Mouse (Mus musculus): Measurements from ENCODE around the gene Gfra1. TPM values are rescaled to one million over a fixed set of nuclear protein-coding genes. Genes with fewer than 3 reads are reported as not detected.

Gfra1 gene
- polyA plus RNA-seq, 2 experiments, result 19.5 to 19.9 TPM

GRCm38 (mm10) chr19:58383273-58383672, 72.4 kb downstream of the Gfra1 start:
- TF ChIP-seq POLR2A (IDR thresholded peaks at IDR 0.05; ENCODE audit: borderline replicate concordance, extremely low read depth, insufficient read depth, insufficient read length), result no peak
- H3K9ac ChIP-seq (ENCODE audit: low read depth, low read length, severe bottlenecking), result no peak overlapping the region
- no peak for DNase-seq (ENCODE audit: low spot score)
- no peaks in the 10 kb centered on the region for H3K36me3 ChIP-seq (ENCODE audit: control insufficient read depth, insufficient read depth, low read length)
- ATAC-seq (ENCODE audit: low FRiP score, low read depth), result no peak
- no peak overlapping the region for H3K4me2 ChIP-seq (replicated peaks; ENCODE audit: low read depth, low read length, severe bottlenecking)
- no peaks in the 10 kb centered on the region for H3K4me1 ChIP-seq (ENCODE audit: control insufficient read depth, insufficient read depth, low read length)
- H3K27me3 ChIP-seq (ENCODE audit: control insufficient read depth, insufficient read depth, low read length), result no peaks in the 10 kb centered on the region
- no peaks in the 10 kb centered on the region for H3K9me3 ChIP-seq (ENCODE audit: control insufficient read depth, low read length)
- 60% methylated on average over 3 of the region's 3 CpGs for WGBS
- H3K4me3 ChIP-seq (replicated peaks; ENCODE audit: low read length), result no peak overlapping the region
- no peak overlapping the region for H3K27ac ChIP-seq (replicated peaks; ENCODE audit: low read depth, low read length)

GRCm38 (mm10) chr19:58382535-58382934, 73.2 kb downstream of the Gfra1 start:
- no peak for DNase-seq (ENCODE audit: low spot score)
- Histone ChIP-seq H3K27me3 (ENCODE audit: control insufficient read depth, insufficient read depth, low read length) (no peaks in the 10 kb centered on the region), H3K9ac (ENCODE audit: low read depth, low read length, severe bottlenecking) (no peak overlapping the region), H3K4me2 (replicated peaks; ENCODE audit: low read depth, low read length, severe bottlenecking) (no peak overlapping the region), H3K4me3 (replicated peaks; ENCODE audit: low read length) (no peak overlapping the region), H3K4me1 (ENCODE audit: control insufficient read depth, insufficient read depth, low read length) (no peaks in the 10 kb centered on the region), H3K27ac (replicated peaks; ENCODE audit: low read depth, low read length) (no peak overlapping the region), H3K9me3 (ENCODE audit: control insufficient read depth, low read length) (no peaks in the 10 kb centered on the region), H3K36me3 (ENCODE audit: control insufficient read depth, insufficient read depth, low read length) (no peaks in the 10 kb centered on the region)
- no peak for ATAC-seq (ENCODE audit: low FRiP score, low read depth)
- WGBS, result 90% methylated on average over 7 of the region's 7 CpGs
- no peak for TF ChIP-seq POLR2A (IDR thresholded peaks at IDR 0.05; ENCODE audit: borderline replicate concordance, extremely low read depth, insufficient read depth, insufficient read length)

DNA sequence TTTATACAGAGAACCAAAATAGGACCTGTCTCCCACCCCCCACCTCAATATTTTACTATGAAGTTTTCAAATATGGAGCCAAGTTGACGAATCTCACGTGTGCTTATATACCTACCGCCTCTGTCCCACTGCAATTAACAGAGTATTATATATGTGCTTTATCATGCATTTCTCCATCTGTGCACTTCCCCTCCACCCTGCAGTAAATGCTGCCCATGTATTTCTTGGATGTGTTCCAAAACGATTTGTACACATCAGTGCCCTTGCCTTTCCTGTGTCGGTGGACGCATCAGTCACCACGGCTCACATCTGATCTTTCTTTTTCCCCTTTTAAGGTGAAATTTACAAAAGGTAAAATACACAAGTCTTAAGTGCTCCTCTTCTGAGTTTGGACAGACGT, 77.7 kb downstream of the Gfra1 start:
- DNase-seq (ENCODE audit: low spot score), result no peak
- no peaks in the 10 kb centered on the region for H3K9me3 ChIP-seq (ENCODE audit: control insufficient read depth, low read length)
- WGBS, result 66% methylated on average over 8 of the region's 8 CpGs
- H3K27me3 ChIP-seq (ENCODE audit: control insufficient read depth, insufficient read depth, low read length), result no peaks in the 10 kb centered on the region
- H3K4me3 ChIP-seq (replicated peaks; ENCODE audit: low read length), result no peak overlapping the region
- H3K4me2 ChIP-seq (replicated peaks; ENCODE audit: low read depth, low read length, severe bottlenecking), result no peak overlapping the region
- H3K9ac ChIP-seq (ENCODE audit: low read depth, low read length, severe bottlenecking), result no peak overlapping the region
- no peak for ATAC-seq (ENCODE audit: low FRiP score, low read depth)
- H3K27ac ChIP-seq (replicated peaks; ENCODE audit: low read depth, low read length), result no peak overlapping the region
- no peak for TF ChIP-seq POLR2A (IDR thresholded peaks at IDR 0.05; ENCODE audit: borderline replicate concordance, extremely low read depth, insufficient read depth, insufficient read length)
- no peaks in the 10 kb centered on the region for H3K36me3 ChIP-seq (ENCODE audit: control insufficient read depth, insufficient read depth, low read length)
- H3K4me1 ChIP-seq (ENCODE audit: control insufficient read depth, insufficient read depth, low read length), result no peaks in the 10 kb centered on the region

DNA sequence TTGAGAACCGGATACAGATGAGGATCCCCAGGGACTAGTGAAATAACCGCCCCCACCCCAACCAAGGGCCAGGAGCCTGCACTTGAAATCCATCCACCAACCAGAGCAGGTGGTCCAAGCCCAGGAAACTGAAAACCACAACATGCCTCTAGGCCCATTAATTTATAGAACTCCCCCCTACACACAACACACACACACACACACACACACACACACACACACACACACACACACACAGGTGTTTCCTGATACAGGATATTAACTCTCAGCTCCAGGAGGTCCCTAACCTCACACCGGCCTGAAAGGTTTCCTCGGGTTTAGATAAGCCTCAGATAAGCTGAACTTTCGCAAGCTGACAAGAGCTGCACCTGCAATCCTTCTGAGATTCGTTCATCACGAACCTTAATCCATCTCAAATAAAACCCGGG, 79.0 kb downstream of the Gfra1 start:
- H3K27ac ChIP-seq (replicated peaks; ENCODE audit: low read depth, low read length), result no peak overlapping the region
- H3K4me2 ChIP-seq (replicated peaks; ENCODE audit: low read depth, low read length, severe bottlenecking), result no peak overlapping the region
- H3K9me3 ChIP-seq (ENCODE audit: control insufficient read depth, low read length), result no peaks in the 10 kb centered on the region
- WGBS, result 49% methylated on average over 8 of the region's 8 CpGs
- TF ChIP-seq POLR2A (IDR thresholded peaks at IDR 0.05; ENCODE audit: borderline replicate concordance, extremely low read depth, insufficient read depth, insufficient read length), result no peak
- no peak overlapping the region for H3K9ac ChIP-seq (ENCODE audit: low read depth, low read length, severe bottlenecking)
- no peaks in the 10 kb centered on the region for H3K36me3 ChIP-seq (ENCODE audit: control insufficient read depth, insufficient read depth, low read length)
- DNase-seq (ENCODE audit: low spot score), result no peak
- ATAC-seq (ENCODE audit: low FRiP score, low read depth), result no peak
- H3K4me1 ChIP-seq (ENCODE audit: control insufficient read depth, insufficient read depth, low read length), result peaks cover 11% of the 10 kb centered on the region
- H3K27me3 ChIP-seq (ENCODE audit: control insufficient read depth, insufficient read depth, low read length), result no peaks in the 10 kb centered on the region
- H3K4me3 ChIP-seq (replicated peaks; ENCODE audit: low read length), result no peak overlapping the region

DNA sequence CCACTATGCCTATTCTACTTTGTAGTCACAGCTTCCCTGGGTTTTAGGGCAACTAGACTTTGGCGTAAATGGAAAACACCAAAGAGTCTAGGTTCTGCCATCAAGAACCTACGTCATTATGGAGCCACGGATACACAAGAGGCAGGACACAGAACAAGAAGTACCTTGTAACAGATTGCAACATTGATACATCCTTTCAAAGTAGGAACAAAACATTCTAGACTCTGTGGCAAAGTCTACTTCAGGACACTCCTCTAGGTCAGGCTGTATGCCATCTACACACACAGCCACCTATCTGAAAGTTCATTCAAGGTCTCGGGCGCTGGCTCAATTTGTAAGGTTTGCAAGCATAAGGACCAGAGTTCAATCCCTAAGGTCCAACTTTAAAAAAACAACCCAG, 81.1 kb downstream of the Gfra1 start:
- no peak for DNase-seq (ENCODE audit: low spot score)
- Histone ChIP-seq H3K27me3 (ENCODE audit: control insufficient read depth, insufficient read depth, low read length) (no peaks in the 10 kb centered on the region), H3K36me3 (ENCODE audit: control insufficient read depth, insufficient read depth, low read length) (no peaks in the 10 kb centered on the region), H3K4me2 (replicated peaks; ENCODE audit: low read depth, low read length, severe bottlenecking) (no peak overlapping the region), H3K4me3 (replicated peaks; ENCODE audit: low read length) (no peak overlapping the region), H3K4me1 (ENCODE audit: control insufficient read depth, insufficient read depth, low read length) (peaks cover 26% of the 10 kb centered on the region), H3K27ac (replicated peaks; ENCODE audit: low read depth, low read length) (no peak overlapping the region), H3K9me3 (ENCODE audit: control insufficient read depth, low read length) (no peaks in the 10 kb centered on the region), H3K9ac (ENCODE audit: low read depth, low read length, severe bottlenecking) (no peak overlapping the region)
- TF ChIP-seq POLR2A (IDR thresholded peaks at IDR 0.05; ENCODE audit: borderline replicate concordance, extremely low read depth, insufficient read depth, insufficient read length), result no peak
- no peak for ATAC-seq (ENCODE audit: low FRiP score, low read depth)
- 100% methylated on average over 5 of the region's 5 CpGs for WGBS

DNA sequence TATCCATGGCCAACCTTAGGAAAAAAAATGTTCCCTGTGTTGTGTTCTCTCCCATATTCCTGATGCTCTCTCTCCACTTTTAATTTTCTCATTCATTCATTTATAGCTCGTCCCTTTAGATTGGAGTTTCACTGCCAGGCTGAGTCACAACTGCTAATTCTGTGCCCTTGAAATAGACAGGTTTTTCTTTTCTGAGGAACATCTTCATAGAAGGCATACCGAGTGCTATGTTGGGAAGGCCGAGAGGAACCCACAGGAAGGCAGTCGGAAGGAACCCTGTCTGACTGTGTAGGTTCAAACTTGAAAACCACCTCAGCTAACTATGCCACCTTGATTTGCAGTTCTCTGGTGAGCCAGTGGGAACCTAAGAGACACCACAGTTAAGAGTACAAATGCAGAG, 81.6 kb downstream of the Gfra1 start:
- Histone ChIP-seq H3K4me3 (replicated peaks; ENCODE audit: low read length) (no peak overlapping the region), H3K27ac (replicated peaks; ENCODE audit: low read depth, low read length) (no peak overlapping the region), H3K4me2 (replicated peaks; ENCODE audit: low read depth, low read length, severe bottlenecking) (no peak overlapping the region), H3K4me1 (ENCODE audit: control insufficient read depth, insufficient read depth, low read length) (peaks cover 26% of the 10 kb centered on the region), H3K9ac (ENCODE audit: low read depth, low read length, severe bottlenecking) (no peak overlapping the region), H3K27me3 (ENCODE audit: control insufficient read depth, insufficient read depth, low read length) (no peaks in the 10 kb centered on the region), H3K9me3 (ENCODE audit: control insufficient read depth, low read length) (no peaks in the 10 kb centered on the region), H3K36me3 (ENCODE audit: control insufficient read depth, insufficient read depth, low read length) (no peaks in the 10 kb centered on the region)
- 95% methylated on average over 4 of the region's 4 CpGs for WGBS
- TF ChIP-seq POLR2A (IDR thresholded peaks at IDR 0.05; ENCODE audit: borderline replicate concordance, extremely low read depth, insufficient read depth, insufficient read length), result no peak
- DNase-seq (ENCODE audit: low spot score) (no peak), ATAC-seq (ENCODE audit: low FRiP score, low read depth) (no peak)

Data from limb, embryonic 14.5 days (tissue).